Mouse (Mus musculus) regulatory T cell (primary cell): Measurements from ENCODE around the gene Bag6.

Source experiments
- in situ Hi-C: fragments of 300-600 bp; cut with MboI, MseI; formaldehyde crosslinking; loops from one replicate; pipeline ENCODE4 v1.15.1; 2025; ENCODE audit warnings: high pct_unique_total_duplicates

Gene Bag6

GRCm38 (mm10) chr17:35166352-35167035 lies 31.5 kb downstream of the Bag6 start:
- in situ Hi-C loops: loop anchor here (5.0 kb wide), 1 partner anchor 66 kb away; the partner anchor contains the start of gene Atp6v1g2

GRCm38 (mm10) chr17:35167794-35168193 lies 32.8 kb downstream of the Bag6 start:
- in situ Hi-C loops: loop anchor here (5.0 kb wide), 1 partner anchor 65 kb away; the partner anchor contains the start of gene Atp6v1g2

- in situ Hi-C loops: loop anchor here (5.0 kb wide), 1 partner anchor 64 kb away; the partner anchor contains the start of gene Atp6v1g2
These were observed 33.7 kb downstream of the Bag6 start for GRCm38 (mm10) chr17:35168541-35169207.

- in situ Hi-C loops: no loop called here
These were observed 37.7 kb downstream of the Bag6 start for GRCm38 (mm10) chr17:35172445-35173234.

GRCm38 (mm10) chr17:35173329-35173728 lies 38.4 kb downstream of the Bag6 start:
- in situ Hi-C loops: no loop called here

- in situ Hi-C loops: no loop called here
These were observed 39.4 kb downstream of the Bag6 start for GRCm38 (mm10) chr17:35174201-35174977.

GRCm38 (mm10) chr17:35175382-35175781 lies 40.4 kb downstream of the Bag6 start:
- in situ Hi-C loops: no loop called here

- in situ Hi-C loops: no loop called here
These were observed 41.0 kb downstream of the Bag6 start, which contains the start of gene Aif1 for GRCm38 (mm10) chr17:35175968-35176367. Gene Aif1, minus strand, starts transcription at chr17:35176068.

- in situ Hi-C loops: no loop called here
These were observed 43.5 kb downstream of the Bag6 start for GRCm38 (mm10) chr17:35178528-35178927.

GRCm38 (mm10) chr17:35180093-35180492 lies 45.1 kb downstream of the Bag6 start:
- in situ Hi-C loops: no loop called here

- in situ Hi-C loops: no loop called here
These were observed 50.9 kb downstream of the Bag6 start for GRCm38 (mm10) chr17:35185639-35186611.

- in situ Hi-C loops: no loop called here
These were observed 51.7 kb downstream of the Bag6 start for GRCm38 (mm10) chr17:35186681-35187080.

- in situ Hi-C loops: no loop called here
These were observed 52.4 kb downstream of the Bag6 start for GRCm38 (mm10) chr17:35187345-35187744.

GRCm38 (mm10) chr17:35187959-35188610 lies 53.1 kb downstream of the Bag6 start, which contains the start of gene Lst1:
Gene Lst1, minus strand, starts transcription at chr17:35188439.
- in situ Hi-C loops: no loop called here

- in situ Hi-C loops: no loop called here
These were observed 54.2 kb downstream of the Bag6 start for GRCm38 (mm10) chr17:35189186-35189585.

- in situ Hi-C loops: loop anchor here (10.0 kb wide), 1 partner anchor 995 kb away; the partner anchor contains the start of gene Psmb8
These were observed 55.1 kb downstream of the Bag6 start for GRCm38 (mm10) chr17:35190096-35190495.

GRCm38 (mm10) chr17:35191723-35192122 lies 56.7 kb downstream of the Bag6 start:
- in situ Hi-C loops: loop anchor here (10.0 kb wide), 1 partner anchor 997 kb away; the partner anchor contains the start of gene Psmb8

- in situ Hi-C loops: loop anchor here (10.0 kb wide), 1 partner anchor 998 kb away; the partner anchor contains the start of gene Psmb8
These were observed 57.9 kb downstream of the Bag6 start for GRCm38 (mm10) chr17:35192924-35193323.
